Mouse (Mus musculus): ENCODE results near the gene Vsnl1.
A peak's percentile ranks its signal among the peaks of the same experiment; 100 is the strongest.

Gene Vsnl1

DNA sequence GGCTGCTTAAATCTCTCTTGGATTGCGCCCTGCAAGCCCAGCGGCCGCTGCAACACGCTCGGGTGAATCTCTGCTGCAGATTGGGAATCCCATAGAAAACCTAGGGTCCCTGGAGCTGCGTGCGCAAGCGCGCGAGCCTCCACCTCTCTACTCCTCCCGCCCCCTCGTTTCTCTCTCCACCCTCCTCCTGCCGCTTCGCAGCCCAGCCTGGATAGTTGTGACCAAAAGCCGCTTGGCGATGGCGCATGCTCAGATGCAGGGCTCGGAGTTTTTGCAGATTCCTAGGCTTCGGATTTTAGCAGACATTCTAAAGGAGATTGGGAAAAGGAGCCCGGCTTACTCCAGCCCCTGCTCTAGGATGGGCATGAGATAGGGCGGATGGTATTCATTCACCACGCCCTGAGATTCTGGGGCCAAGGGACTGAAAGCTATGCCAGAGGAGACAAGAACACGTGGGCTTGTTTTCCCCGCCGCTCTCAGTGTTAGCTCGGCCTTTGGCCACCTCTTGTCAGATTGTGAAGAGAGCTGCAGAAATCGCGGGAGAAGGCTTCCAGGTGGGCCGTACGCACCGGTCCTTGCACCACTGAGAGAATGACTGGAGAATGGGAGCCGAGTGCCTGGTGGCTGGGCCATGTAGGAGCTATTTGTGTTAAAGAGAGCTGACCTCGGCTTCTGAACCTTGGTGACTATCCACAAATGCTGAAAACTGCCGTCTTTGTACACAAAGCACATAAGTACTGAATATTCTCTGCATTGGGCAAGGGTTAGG lies at the start of gene Vsnl1:
Gene Vsnl1, minus strand, starts transcription at position 117 of the 769 bp plus-strand sequence.
- DNase-seq, result peak; percentile 88

DNA sequence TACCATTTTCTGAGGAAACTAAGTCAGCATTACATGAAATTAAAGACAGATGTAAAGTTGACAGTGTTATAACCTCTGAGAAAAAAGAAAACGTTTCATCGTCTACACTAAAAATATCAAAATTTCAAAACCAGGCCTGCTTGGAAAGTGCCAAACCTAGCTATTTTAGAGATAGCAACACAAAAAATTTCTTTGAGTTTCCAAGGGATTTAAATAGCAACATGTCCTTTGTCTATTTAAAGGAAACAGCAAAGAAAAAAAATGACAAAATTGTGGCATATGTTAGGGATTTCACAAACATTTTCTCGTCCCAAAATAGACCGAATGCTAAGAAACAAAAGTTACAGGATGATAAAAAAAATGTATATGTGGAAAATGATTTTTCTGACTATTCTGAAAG lies 20.2 kb upstream of the Vsnl1 start:
- DNase-seq, result no peak

DNA sequence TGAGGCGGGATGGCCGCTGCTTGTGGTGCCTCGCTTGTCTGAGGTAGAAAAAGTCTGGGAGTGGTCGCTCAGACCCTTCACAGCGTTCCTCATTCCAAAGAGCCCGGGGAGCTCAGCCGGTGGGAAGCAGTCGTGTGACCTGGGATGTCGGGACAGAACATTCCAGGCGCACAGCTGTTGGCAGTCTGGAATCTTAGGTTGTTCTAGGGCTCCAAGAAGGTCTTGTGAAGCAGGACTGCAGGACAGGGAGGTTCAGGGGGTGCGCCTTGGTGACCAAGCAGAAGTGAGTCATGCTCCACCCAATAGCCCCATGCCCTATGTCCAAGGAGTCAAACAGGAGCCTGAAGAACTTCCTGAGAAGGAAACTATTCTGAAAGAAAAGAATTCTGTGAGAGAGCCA lies 19.8 kb upstream of the Vsnl1 start:
- no peak for DNase-seq

DNA sequence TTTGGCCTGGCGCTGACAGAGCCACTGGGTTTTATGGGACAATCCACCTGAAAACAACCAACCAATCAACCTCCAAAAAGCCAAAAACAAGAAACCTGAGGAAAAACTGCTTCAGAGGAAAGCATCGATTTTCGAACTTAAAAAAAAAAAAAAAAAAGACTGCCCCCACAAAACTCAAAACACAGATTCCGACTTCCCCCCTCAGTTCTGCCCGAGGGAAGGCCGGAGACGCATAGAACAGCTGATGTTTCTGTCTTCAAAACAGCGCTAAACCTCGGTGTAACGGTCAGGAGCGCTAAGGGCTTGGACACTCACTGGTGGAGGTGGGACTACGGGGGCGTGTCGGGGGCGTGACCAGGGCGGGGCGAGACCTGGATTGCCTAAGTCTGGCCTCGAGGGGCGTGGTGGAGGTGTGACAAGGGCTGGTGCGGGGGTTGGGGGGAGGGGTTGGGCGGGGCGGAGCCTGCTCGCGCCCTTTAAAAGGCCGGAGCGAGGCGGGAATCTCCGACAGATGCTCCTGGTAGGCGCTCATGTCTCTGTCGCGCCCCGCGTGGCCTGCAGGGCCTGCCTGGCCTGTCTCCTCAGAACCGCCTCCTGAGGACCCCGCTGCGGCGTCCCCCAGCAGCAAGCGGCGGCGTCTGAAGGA lies 19.3 kb upstream of the Vsnl1 start, which contains the start of gene Rad51ap2:
Gene Rad51ap2, plus strand, starts transcription at position 531 of the 646 bp plus-strand sequence.
- peak; percentile 80 for DNase-seq

DNA sequence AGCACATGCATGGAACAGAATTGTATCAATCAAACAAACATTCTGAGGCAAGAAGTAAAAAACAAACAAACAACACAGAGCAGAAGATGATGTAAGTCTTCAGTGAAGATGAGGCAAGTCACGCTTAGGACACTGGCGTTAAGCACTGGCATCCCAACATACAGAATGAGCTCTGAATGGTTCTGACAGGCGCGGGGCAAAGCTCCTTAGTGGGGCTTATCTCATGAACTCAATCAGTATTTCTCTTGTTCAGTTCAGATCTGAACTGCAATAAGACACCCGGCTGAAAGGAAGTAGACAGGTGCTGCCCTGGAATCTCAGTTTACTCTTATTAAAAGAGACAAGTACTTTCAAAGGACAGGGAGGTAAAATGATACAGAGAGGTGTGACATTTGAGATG lies 17.7 kb upstream of the Vsnl1 start:
- DNase-seq, result no peak

DNA sequence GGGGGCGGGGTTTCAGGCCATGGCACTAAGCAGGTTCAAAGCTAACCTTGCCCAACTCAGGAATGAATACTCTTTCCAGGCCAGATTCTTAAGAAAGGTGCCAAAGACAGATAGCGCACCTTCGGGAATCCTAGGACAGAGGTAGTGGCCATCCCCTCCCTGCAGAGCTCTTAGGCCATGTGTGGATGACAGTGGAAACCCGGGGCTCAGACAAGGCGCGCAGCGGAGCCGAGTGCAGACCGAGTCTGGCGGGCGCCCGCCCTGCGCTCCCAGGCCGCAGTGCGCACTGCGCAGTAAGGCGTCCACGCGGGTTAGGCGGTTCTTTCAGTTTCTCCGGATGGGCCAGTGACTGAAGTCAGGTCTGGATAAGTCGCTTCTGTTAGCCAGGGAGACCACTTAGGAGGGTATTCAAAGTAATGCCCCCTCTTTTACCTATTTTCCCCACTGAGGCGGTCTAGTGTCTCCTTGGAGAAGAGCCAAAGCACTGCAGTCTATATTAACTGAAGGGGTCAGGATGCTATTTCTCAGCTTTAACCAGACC lies 1.6 kb upstream of the Vsnl1 start:
- no peak for DNase-seq

DNA sequence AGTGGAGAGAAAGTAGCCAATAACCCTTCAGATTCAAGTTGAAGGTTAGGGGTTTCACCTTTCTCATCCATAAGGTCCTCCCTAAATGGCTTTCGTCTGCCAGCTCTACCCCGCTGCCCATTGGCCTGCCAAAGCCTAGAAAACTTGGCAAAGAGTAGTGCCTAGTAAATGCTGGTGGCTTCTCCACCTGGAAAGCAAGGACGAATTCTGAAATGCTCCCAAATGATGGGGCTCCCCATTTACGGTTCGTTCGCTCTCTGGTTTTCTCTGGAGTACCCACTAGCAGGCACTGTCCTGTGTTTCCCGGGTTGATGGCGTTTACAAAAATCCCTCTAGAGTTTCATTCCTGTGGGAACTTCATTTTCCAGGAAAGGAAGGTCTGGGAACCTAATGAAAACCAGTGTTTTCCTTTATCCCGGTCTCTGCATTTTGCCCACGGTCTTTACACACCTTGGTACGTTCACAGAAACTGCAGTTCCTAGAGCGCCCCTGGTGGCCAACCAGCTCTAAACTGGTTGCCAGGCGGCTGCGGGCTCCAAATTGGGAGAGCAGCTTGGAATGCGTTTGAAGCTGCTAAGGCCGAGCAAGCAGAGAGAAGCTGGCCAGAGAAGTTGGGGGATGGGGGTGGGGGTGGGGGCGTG lies 973 bp upstream of the Vsnl1 start:
- DNase-seq, result peak; percentile 91

DNA sequence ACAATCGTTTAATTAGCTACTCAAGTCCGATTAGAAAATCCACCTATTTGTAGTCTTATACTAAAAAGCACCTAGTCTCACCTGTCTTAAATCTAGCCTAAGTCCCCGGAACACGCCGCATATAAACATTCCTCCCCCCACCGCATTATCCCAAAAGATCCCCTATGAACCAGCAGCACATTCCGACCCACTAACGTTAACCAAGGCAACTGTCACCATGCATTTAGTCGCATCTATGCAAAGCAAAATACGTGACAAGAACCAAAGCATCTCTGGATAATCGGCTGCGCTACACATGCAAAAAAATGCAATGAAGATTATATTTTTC lies 426 bp downstream of the Vsnl1 start:
- no peak for DNase-seq

DNA sequence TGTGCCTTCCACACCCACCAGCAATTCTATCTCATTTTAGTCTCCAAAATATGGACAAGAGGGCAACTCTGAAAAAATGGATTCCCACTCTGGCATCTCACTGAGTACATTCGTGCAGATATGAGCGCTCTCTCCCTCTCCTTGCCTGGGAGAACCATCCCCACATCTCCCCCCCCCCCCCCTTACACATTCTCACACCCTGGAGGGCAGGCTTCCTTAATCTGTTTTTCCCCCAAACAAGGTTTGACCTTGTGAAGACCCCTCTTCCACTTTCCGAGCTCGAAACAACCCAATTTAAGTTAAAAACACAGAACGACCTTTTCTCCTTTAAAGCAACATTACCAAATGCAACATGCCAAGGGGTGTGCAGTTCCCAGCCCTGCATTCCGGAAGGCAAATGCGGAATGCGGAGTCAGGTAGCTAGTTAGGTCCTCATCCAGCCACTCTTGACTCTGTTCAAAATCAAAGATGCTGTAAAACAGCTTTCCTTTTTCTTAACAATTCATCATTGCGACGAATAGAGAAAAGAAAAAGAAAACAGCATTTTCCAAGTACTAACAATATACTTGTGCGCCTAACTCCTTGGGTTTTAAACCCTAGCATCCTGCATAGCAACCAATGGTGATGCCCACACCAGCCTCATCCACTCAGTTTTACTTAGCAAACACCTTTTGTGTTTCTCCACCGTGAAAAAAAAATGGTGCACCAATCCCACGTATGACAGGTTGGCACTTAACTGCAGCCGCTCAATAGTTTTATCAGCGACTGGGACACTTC lies 979 bp downstream of the Vsnl1 start:
- DNase-seq, result no peak

DNA sequence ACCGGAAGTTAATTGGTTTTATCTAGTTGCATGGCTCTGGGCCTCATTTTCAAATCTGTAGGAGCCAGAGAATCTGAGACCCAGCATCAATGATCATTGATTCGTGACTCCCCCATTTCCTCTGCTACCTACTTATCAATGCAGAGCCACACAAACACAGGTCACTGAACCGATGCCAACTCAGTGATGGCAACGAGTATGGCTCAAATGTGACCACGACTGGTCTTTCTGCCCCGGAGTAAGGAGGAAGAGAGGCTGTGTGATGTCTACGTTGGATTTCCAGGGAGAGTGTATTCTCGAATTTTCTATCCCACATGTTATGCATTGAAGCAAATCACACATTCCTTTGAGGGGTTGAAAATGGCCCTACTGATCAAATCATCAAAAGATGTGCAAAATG lies 2.0 kb downstream of the Vsnl1 start:
- DNase-seq, result no peak

DNA sequence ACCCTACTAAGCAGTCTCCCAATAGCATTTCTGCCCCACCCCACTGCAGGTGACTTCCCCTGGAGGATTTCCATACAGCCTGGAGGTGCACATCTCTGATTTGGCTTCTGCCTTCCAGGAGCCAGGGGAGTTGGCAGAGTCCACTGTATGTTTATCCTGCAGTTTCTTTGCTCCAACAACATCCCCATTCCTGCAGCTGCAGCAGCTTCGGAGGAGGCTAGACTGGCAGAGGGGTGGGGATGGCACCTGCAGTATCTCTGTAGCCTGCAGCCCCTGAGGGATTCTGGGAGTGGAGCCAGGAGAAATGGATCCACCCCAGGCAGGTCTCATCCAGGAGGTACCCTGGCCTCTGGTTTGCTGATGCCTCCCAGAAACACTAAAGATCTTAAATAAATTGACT lies 2.7 kb downstream of the Vsnl1 start:
- DNase-seq, result no peak

DNA sequence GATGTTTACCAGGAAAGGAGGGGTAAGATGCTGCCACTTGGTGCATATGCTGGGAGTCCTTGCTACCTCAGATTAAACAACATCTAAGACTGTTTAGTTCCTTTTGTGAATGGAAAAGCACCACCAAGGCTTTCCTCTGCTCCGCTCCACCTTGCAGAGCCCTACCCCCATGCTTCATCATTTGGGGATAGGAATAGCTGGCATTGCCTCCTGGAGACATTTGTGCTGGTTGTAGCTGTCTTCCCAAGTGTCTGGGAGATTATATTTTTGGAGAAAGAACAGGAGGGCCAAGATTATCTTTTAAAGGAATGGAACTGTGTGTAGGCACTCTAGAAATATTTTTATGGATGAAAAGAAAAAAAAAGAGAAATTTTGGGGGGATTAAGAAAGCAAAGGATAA lies 3.3 kb downstream of the Vsnl1 start:
- no peak for DNase-seq

DNA sequence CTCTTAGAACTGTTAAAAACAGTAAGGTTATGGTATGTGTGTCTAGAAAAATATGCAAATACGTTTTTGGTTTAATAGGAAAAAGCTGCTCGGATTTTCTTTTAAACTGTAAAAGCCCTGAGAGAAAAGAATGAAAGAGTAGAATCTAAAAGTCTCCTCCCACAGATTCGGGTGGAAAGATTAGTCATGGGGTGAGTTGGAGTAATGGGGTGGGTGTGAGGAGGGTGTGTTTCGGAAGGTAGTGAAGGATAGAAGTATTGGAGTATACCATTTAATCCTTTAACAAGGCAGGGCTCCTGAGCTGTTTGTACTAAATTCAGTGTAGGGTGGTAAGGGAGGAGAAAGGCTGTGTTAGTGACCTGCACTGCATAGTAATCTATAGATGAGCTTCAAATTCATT lies 9.0 kb downstream of the Vsnl1 start:
- DNase-seq, result no peak

DNA sequence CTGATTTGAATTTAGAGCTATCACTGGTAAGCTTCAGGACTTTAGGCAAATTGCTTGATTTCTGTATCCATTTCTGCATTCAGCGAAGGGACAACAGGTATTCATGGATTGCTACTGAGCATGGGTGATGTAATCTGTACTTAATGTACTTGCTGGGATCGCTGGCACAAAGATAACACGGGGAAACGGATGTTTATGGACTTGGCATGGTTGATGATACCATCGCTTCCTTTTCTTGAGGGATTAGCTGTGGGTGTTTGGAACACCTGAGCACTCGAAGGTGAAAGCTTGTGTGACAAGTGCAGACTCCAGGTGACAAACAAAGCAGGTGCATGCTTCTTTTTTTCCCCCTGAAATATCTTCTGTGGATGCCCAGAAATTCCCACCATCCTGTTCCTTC lies 18.3 kb downstream of the Vsnl1 start:
- DNase-seq, result no peak

DNA sequence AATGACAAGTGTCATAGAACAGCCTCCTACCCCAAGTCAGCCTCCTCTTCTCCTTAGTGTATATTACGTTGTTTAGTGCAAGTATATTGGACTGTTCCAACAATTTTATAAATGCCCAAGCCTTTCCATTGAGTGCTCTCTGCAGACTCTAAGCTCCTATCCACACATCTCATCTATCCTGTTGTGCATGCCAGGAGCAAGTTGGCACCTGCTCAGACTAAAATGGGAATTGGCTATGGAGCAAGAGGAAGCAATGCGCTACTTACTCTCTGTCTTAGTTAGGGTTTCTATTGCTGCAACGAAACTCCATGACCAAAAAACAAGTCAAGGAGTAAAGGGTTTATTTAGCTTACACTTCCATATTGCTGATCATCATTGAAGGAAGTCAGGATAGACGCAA lies 28.7 kb downstream of the Vsnl1 start:
- no peak for DNase-seq

DNA sequence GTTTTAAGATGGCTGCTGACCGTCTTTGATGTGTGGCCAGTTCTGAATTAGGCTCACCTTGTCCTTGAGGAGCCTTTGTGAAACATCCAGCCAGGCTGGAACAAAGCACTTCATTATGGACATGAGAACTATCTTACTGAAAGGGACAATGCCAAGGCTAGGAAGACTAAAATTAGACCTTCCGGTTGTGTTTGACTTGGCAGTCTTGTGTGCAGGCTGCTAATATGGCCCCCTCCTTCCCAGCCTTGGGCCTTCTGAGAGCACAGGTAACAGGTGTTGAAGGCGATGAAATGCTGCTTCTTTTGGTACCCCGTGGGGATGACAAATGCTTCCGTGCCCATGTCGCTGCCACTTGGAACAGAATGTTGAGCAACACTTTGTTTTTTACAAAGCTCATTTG lies 37.6 kb downstream of the Vsnl1 start:
- DNase-seq, result no peak

DNA sequence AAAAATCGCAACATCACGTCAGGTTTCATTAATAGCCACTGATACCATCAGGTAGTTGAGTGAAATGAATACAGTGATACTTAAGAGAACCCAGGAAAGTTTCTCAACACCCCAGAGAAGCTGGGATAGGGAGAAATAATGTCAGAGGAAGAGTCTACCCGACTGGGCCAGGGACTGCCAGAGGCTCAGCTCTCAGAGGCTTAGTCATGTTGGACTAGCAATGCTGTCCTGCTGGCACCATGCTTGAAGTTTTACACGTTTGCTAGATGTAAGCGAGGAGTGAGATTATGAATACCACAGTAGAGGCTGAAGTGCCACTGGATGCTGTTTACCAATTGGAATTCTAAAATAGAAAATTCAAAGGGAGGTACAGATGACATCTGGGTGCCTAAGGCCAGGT lies 39.4 kb downstream of the Vsnl1 start:
- DNase-seq, result no peak

DNA sequence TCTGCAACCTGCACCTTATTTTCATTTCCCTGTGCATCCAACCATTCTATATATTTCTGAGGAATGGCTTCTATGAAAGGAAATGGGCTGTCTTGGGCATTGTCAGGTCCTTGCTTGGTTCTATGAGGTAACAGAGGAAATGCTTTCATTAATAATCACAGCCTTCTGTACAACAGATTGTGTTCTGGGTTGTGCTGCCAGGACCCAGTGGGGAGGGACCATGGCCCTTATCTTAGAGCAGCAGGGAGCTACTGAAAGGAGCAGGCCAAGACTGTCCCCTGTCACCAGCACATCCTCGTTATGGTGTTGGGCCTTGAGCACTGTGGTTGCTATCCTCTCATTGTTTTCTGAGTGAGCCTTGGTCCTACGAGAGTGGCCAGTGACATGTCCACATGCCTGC lies 40.9 kb downstream of the Vsnl1 start:
- DNase-seq, result no peak

DNA sequence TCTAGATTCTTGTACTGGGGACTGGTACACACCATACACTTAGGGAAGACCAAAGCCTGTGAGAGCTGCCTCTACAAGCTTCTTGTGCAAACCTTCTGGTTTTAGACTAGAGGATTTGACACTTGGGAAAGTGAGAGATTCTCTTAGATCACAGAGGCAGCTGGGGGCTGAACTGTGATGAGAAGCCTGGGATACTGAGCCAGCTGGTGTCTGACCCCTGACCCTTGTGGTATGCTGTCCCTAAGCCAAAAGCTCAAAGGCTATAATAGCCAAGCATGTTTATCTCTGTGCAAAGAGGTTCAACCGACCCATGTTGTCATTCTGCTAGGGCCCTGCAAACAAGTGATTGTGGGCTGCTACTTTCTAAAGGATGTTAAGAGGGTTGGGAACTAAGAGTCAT lies 43.9 kb downstream of the Vsnl1 start:
- no peak for DNase-seq

DNA sequence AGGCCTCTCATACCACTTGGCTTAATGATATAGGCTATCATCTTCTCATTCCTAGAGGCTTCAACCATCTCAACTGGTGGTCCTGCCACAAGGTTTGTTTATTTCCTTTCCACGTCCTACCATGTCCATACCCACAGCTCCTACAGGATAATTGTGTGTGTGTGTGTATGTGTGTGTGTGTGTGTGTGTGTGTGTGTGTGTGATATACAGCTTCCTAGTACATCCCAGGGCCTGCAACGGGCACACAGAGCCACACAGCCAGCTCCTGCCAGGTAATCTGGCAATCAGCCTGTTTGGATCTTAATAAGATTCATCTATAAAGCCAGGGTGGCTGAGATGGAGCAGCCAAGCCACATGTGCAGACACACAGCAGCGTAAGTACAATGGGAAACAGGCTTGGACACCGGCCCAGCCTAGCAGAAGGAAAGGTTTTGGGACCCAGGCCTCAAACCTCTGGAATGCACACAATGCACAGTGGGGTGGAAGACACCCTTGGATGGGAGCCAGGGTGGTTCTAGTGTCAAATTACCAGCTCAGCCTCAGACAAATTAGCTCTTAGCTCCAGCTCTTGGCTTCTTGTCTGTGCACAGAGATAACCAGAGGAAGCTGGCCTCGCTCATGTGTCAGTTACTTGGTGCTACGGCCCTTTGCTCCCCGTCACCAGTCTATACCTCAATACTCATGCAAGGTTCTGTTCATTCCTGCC lies 45.0 kb downstream of the Vsnl1 start:
- peak; percentile 17 for DNase-seq

DNA sequence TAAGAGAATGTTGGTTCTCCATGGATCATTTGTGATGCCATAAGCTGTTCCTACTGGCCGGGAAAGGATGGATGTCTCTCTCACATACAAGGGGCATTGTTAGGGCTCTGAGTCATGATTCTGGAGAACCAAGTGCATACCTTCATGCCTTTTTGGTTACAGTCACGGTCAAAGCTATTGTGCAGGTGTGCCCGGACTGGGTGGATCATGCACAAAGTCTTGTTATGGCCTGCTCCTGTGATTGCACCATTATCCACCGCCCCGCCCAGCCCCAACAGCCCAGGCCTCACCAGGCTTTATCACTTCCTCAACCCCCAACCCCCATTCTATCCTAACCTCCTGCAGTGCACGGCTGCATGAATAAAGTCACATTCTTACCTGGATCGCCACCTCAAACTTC lies 47.3 kb downstream of the Vsnl1 start:
- no peak for DNase-seq

DNA sequence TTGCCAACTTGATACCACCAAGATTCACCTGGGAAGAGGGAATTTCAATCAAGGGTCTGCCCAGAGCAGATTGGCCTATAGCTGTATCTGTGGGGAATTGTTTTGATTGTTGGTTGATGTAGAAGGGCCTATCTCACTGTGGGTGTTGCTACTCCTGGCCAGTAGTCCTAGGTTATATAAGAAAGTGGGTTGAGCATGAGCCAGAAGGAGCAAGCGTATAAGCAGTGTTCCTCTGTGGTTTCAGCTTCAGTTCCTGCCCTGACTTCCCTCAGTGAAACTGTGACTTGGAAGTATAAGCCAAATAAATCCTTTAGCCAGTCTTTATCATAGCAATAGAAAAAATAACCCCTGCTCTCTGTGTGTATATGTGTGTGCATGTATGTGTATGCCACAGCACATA lies 51.7 kb downstream of the Vsnl1 start:
- no peak for DNase-seq

DNA sequence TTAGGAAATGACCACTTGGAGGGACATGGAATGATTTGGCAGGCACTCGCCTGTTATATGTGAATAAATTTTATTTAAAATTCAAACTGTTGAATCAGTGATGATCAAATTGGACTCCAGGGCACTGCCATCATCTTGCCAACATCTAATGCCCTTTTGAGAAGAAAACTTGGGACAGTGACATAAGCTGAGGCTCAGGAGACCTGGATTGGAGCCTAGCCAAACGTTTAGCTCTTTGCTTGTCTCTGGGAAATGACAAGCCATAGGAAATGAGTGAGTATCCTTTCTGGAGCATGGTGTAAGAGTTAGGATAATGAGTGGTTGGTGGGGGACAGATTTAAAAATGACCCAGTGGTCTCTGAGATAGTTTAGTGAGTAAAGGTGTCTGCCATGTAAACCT lies 57.0 kb downstream of the Vsnl1 start:
- DNase-seq, result no peak

All from right cerebral cortex, postnatal 14 days (tissue).